Mouse (Mus musculus) lung, postnatal 0 days (tissue): ENCODE measurements around the gene Ctsa.

Source experiments
- CTCF ChIP-seq: IDR thresholded peaks from 2 replicates; pipeline ENCODE4 v1.5.1; 2016; ENCODE audit warnings: antibody characterized with exemption, mild to moderate bottlenecking
- EP300 ChIP-seq: IDR thresholded peaks from 2 replicates; pipeline ENCODE4 v1.6.1; 2016; ENCODE audit warnings: antibody characterized with exemption, mild to moderate bottlenecking, control low read depth

- TF ChIP-seq EP300 = no peak
- no peak for TF ChIP-seq CTCF
Measured at GRCm38 (mm10) chr2:164857101-164857821, 24.6 kb downstream of the Ctsa start, which contains the start of gene Pltp.
